Mouse (Mus musculus): ENCODE measurements around the gene Cytl1. TPM values are rescaled to one million over a fixed set of nuclear protein-coding genes. Genes with fewer than 3 reads are reported as not detected.

The Cytl1 gene
- 1 to 10 TPM; 2.0 to 5.4 TPM for total RNA-seq (2021)
- 2.9 and 4.5 TPM in 2 replicates for polyA plus RNA-seq (2012; rRNA removed)
- long read RNA-seq, partial matches to known transcripts = 0 of 2 reads
- long read RNA-seq, other reads (novel, unspliced or antisense) = 0 of 2 reads

DNA sequence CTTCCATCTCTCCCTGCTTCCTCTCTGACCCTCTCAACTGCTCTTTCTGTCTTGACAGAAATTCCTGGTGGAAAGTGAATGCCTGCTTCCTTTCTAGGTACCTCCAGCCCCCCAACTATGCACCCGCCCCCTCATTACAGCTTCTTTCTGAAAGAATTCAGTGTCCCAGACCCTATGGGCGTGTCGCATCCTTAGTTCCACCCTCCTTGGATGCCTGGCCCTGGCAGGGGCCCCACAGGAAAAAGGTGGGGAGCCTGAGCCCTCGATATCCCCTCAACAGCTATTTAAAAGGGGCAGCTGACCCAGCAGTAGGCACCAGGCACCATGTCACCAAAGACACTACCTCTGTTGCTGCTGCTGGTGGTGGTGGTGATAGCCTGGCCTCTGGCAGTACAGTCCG, at the start of gene Cytl1:
TSS of gene Cytl1 (plus strand) at position 296 of the 400 bp plus-strand sequence.
- DNase-seq = no peak

DNA sequence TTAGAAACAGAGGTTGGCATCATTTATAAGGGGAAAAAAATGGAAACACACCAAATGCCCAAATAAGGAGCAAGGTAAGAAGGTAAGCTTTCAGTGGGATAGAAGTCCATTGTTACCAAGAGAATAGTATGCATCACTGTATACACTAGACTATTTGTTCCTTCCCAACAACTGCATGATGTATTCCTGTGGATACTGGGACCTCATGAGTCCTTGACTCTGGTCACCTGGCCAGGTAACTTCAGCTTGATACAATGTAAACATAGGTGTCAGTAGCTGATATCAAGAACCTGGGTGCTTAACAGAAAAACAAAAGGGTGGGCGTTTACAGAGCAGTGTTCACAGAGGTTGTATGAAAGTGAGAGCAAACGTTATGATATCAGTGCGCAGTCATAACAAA, 42.6 kb upstream of the Cytl1 start:
- DNase-seq = no peak

DNA sequence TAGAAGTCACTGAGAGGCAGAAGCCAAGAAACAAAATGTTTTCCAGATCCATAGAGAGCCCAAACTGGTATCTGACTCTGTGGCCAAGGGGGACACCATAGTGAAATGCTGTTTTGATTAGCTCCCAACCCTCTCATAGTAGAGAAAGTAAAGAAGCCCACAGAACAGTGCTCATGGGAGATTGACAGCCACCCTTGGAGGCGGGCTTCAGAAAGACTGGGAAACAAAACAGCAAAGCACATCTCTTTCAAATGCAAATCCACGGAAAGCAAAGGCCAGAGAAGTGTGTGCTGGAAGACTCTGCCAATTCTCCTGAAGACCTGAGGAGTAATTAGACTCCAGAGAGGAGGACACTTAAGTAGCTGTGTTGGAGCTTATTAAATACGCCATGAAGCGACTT, 39.5 kb upstream of the Cytl1 start:
- DNase-seq = no peak

DNA sequence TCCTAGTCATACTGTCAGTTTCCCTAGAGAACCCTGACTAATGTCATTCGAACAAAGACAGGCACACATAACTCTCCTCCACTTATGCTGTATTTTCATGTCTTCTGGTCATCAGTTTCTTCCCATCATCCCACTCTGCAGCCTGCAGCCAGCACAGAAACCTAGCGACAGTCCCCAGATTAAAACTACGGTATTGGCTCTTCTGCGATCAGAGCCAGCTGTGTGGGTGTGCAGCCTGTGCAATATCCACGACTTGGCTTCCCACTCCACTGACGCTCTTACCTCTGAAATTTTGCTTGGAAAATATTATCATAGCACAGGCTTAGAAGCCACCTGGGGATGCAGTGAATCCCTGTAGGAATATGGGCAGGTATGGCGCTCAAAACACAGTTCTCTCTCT, 38.0 kb upstream of the Cytl1 start:
- DNase-seq = no peak

DNA sequence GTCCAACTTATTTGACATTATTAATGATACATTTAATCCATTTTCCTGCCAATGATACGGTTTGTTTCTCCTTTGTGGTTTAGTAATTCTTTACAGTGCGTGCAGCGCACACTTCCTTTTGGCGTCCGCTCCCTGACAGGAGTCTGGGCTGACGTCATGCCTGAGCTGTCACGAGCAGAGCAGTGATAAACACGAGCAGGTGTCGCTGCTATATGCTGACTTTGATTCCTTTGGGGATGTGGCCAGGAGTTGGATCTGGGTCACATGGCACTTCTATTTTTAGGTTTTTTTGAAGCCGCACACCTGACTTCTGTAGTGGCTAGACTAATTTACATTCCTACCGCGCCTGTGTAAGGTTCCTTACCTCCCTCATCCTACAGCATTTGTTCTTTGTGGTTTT, 35.6 kb upstream of the Cytl1 start:
- no peak for DNase-seq

DNA sequence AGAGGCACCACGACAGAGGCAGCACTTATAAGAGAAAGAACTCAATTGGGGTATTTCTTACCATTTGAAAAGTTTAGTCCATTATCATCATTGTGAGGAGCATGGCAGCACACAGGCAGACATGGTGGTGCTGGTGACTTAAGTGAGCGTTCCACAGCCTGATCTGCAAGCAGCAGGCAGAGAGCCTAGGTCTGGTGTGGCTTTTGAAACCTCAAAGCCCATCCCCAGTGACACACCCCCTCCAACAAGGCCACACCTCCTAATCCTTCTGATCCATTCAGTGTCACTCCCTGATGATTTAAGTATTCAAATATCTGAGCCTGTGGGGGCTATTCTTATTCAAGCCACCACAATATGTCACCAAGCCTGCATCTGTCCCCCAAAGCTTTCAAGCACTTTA, 30.4 kb upstream of the Cytl1 start:
- no peak for DNase-seq

DNA sequence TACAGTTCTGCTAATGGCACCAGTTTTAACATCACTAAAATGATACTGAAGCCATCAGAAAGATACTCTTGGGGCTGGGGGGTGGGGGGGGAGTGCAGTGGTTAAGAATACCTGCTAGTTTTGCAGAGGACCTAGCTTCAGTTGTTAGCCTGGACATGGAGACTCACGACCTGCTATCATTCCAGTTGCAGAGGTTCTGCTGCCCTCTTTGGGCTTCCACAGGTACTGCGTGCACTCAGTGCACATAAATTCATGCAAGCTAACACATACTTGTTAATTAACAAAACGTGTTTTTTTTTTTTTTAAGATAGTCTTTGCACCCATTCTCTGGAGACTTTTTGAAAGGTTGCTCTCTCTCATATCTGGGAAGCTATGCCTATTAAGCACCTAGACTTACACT, 27.2 kb upstream of the Cytl1 start:
- DNase-seq = no peak

DNA sequence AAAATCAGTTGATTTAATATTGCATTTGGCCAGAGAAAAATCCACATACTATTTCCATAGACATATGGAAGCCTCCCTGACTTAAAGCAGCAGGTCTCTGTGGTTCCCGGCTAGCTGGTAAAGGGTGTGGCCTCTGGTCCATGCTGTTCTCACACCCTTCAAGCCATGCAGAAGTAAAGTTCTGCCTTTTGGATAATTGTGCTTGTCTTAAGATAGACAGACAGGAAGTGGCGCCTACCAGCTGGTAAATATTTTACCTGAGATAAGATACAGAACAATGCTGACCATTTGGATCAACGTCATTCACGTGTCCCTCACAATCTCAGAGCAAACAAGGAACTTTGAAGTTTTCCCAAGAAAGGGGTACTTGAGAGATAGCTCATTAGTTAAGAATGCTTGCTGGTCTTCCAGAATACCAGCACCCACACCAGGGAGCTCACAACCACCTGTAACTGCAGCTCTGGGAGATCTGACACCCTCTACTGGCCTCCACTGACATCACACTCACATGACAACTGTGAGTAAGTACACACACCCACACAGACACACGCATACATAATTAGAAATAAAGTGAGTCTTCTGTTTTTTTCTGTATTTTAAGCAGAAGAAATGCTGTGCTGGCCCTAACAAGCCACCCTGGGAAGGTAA, 25.9 kb upstream of the Cytl1 start:
- no peak for DNase-seq

DNA sequence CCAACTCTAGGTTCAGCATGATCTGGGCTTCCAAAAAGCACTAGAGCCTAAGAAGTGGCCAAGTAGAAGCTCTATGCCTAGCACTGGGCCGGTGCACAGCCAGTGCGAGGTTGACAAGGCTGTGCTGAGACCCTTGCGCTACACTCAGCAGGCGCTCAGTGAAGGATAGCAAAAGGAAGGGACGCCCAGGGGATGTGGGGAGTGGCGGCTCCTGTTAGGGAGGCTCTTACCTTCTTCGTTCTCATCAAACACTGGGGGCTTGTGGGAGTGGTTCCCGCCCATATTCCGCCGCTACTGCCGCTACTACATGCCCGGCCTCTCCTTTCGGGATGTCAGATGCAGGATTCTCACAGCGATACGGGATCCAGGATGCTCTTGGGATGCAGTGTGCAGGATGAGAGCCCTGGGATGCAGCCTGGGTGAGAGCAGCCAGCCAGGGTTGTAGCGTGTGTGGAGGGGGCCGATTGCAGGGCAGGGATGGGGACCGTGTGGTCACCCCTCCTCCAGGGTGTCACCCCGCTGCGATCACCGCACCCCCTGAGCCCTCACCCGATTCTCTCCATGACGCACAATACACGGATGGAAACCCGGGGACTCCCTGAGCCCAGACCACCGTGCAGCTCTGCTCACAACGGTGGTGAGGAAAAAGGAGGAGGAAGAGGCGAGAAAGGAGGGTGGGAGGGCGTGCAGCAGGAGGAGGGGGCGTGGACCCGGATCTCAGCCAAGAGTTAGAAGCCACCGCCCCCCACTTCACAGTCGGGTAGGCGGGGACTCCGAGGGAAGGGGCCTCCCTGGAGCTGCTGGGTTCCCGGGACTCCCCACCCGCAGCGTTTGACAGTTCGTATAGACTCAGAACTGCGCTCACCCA, 18.6 kb upstream of the Cytl1 start, which contains the start of gene Stk32b:
TSS of gene Stk32b (minus strand) at position 667 of the 868 bp plus-strand sequence.
- DNase-seq = no peak

DNA sequence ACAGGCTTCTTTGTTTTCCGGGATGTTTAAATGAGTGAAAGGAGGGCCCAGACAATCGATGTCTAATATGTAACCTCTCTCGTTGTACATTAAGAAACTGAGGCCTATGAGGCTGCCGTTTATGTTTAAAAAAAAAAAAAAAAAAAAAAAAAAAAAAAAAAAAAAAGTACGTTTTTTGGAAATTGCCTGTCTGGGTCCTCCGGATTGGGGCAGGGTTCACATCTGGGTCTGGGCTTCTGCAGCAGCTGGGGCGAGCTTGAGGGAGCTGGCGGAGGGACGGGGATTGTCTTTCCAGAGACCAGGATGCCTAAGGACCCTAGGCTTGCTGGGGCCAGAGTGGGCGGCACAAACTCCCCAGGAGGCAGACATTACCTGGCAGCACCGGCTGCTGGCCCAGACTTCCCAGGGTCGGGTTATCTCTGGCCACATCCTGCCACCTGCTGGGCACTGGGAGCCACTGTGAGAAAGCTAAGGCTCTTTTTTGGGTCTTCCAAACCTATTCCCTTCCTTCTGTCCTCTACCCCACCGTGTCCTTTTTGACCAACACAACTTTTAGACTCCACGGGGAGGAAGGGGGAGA, 17.8 kb upstream of the Cytl1 start:
- DNase-seq = peak; percentile 18

DNA sequence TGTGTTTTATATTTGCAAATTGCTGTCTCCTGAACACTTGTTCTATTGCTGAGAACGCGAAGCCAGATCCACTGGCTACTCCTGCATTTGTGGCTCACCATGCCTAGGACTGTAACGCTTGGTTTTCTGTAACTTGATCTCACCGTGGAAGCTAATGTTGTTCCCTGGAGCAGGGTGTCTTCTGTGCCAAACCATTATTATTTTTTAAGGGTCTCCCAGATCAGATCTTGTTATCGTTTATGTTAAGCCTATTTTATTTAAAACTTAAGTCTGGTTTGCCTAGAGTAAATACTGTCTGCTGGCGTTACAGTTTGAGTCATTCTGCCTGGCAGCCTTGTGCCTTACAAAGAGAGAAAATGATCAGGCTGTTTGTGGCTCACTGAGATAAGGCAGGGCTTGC, 14.6 kb upstream of the Cytl1 start:
- no peak for DNase-seq

DNA sequence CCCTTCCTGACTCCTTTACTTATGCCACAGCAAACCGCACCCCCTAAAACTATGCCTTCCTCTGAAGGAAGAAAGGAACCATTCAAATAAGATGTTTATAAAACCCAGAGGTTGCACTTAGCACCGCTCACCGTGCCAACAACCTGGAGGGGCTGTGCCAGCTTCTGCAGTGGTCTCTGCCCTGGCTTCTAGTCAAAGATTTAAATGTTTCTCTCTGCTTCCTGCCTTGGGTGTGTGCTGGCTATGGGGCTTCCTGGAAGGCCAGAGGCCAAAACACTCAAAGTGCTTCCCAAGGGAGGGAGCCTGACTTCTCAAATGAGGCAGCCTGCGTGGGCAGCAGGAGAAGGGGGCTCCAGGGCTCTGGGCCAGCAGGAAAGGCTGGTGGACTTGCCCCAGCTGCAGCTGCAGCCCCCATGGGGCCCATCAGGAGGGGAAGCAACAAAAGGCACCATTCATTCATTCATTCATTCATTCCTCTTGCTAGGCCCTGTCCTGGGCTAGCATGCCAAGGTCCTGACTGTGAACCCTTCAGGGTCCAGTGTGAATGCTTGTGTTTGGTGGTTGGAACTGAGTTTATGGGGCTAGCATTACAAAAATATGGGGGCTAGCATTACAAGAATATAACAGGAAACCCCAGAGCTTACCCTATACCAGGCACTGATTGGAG, 10.0 kb upstream of the Cytl1 start:
- DNase-seq = no peak

DNA sequence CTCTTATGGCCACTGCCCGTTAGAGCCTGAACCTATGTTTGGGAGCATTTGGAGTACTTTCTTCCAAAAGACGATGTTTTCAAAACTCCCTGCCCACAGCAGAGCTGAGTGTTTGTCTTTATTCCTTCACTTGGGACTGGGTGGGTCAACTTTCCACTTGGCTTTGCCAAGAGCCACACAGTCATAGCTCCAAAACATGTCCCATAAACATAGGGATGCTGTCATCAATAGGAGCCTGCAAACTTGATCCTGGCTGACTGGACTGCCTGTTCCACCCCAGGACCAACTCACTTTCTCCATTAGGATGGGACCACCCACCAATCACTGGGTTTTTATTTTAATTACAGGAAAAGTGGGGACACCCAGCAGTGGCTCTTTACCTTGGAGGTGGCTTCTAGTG, 4.5 kb upstream of the Cytl1 start:
- no peak for DNase-seq

DNA sequence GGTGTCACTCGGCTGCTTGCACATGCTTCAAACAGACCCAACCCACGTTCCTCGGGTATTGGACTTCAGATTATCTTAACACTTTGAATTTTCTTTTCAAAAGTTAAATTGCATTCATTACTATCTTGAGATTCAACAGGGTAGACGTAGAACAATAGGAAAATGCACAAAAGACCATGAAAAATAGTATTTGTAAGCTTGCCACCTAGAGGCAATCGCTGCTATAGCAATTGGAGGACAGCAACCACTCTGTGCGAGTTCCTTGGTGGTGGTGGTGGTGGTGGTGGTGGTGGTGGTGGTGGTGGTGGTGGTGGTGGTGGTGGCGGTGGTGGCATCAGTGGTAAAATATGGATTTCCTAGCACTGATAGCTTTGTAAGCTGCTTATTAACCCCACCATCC, 894 bp downstream of the Cytl1 start:
- DNase-seq = no peak

DNA sequence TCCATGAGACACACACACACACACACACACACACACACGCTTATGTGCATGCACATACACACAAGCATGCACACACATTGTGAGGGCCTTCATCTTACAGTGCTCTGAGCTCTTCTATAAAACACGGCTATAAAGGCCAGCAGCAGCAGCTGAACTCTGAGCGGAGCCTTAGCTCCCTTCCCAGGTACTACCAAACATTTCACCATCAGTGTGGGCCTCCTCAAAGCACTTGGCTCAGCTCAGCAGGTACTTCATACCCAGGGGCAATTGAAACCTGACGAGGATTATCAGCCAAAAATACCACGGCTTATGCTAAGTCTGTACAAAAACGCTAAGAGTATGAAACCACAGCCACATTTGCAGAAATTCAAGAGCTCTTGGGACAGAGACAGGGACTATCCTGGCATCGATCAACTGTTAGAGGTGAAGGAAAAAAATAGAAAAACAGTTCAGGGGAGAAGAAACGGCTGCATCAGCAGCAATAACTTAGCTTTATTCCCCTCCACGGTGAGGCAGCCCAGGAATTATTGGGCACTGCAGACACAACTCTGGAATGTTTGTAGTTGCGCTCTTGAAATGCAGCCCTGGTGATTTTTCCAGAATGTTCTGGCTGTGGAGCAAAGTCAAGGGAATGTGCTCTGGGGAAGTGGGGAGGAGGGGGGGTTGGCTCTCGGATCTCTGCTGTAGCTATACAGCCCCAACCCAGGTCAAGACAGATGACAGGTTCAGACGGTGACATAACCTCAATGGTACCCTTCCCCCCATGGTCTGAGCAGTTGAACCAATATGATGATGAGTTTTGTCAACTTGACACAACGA, 8.8 kb downstream of the Cytl1 start:
- DNase-seq = no peak

DNA sequence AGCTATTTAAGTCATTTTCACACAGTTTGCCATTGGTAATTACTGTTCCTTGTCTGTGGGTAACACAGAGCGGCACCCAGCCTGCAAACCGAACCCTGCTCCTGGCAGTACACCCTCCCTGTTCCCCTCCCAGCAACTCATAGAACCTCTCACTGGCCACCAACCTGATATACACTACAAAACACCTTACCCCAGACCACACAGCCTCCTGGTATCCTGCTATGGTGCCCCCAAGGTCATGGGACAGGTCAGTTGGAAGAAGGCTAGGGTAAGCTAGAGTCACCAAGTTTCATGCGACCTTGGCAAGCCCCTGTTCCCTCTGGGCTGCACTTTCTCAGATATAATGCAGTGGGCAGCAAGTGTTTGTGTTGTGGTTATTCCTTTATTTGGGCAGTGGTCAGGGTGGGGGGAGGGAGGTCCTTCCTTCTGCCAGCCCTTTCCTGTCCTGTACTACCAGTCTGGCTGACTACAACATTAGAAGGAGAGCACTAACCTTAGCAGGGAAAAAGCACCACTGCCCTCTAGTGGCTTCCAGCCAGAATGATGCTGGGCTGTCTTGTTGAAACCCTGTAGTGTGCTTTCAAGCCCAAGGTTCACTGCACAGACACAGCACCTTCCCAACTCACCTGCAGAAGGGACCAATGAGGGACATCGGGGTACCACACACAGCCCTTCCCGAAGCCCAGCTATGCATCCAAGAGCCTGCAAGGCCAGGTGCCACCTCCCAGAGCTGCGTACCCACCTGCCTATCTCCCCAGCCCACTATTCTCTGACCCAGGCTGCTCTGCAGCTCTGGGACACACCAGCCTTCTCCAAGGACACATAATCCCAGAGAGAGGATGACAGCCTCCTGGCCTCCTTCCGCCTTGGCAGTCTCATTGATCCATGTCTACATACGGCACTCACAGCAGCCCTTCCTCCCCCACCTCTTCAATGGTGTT, 17.0 kb downstream of the Cytl1 start:
- peak; percentile 86 for DNase-seq

DNA sequence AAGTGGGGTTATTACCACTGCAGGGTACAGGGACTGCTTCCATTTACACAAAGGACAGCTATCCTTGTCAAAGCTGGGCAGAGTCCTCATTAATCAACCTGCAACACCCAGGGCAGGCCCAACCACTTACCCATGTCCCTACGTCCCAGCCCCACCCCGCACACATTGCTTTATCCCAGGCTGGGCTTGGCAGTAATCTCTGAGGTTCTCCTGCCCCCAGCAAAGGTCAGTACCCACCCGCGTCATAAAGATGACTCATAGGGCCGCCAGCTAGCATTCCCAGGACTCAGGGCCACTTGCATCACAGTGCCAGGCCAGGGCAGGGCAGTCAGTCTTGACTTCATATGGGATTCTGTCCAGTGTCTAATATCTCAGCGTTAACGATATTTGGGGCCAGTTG, 18.0 kb downstream of the Cytl1 start:
- peak; percentile 93 for DNase-seq

DNA sequence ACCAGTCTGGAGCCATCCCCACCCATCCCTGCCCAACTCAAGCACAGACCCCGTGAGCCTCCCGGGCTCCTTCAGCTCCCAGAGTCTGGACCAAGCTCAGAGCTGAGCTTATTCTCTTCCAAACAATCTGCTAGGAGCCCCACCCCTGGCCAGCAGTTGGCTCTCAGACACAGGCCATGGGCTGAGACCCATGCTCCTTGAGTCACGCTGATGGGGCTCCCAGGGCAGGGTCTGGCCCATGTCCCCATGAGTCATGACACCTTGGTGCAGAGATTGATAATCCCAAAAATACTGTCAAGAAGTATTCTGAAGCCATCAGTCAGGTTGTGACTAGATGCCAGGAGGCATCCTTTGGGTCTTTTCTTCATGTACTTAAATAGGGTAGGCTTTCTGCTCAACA, 26.7 kb downstream of the Cytl1 start:
- no peak for DNase-seq

DNA sequence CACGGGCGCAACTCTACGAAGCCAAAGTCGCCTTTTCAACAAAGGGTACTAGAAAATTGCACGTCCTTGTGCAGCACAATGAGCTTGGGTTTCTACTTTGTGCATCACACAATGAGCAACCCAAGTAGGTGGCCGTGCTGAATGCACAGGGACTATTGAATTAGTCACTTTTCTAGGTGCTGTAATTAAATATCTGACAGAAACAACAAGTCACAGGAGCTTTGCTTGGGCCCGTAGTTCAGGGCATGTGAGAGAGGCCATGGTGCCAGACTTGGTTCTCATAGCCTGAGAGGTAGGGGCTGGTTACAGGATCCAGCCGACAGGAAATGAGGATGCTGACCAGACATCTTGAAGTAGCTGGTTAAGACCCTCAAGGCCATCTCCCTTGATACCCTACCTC, 30.5 kb downstream of the Cytl1 start:
- no peak for DNase-seq

DNA sequence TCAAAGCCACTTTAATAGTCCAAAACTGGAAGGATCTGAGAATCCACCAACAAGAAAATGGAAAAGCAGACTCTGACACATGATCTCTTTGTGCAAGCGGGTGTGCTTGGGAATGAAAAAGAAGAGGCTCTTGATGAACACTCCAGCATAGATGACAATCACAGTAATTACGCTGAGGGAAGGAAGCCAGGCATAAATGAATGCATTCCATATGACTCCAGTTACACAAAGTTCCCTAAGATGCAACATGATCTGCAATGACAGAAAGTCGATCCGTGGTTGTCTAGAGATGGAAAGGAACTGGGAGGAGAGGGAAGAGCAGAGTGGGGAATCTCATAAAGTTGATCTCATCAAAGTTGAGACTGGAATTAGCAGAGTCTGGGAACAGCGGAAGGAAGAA, 31.9 kb downstream of the Cytl1 start:
- DNase-seq = no peak
